Mouse (Mus musculus) embryonic facial prominence, embryonic 13.5 days (tissue): ENCODE results near the gene Sit1. TPM values are rescaled to one million over a fixed set of nuclear protein-coding genes. Genes with fewer than 3 reads are reported as not detected.

ENCODE experiments used
- ATAC-seq: fragments of 200-750 bp; cut with Nextera tagmentation; 2 replicates; pipeline ENCODE4 v1.8.0; 2017; ENCODE audit warnings: low read depth; ENCODE audit not compliant: insufficient number of reproducible peaks, insufficient read depth, low FRiP score, low TSS enrichment
- H3K27ac ChIP-seq: fragments of 300-500 bp; sonication (generic); 2 replicates; pipeline ENCODE4 v1.5.1; 2015; ENCODE audit warnings: moderate library complexity, mild to moderate bottlenecking, inconsistent platforms
- H3K27me3 ChIP-seq: fragments of 300-500 bp; sonication (generic); 2 replicates; pipeline ENCODE4 v1.6.1; 2015; ENCODE audit warnings: mild to moderate bottlenecking, inconsistent platforms
- H3K36me3 ChIP-seq: fragments of 300-500 bp; sonication (generic); 2 replicates; pipeline ENCODE4 v1.6.1; 2015; ENCODE audit warnings: mild to moderate bottlenecking, inconsistent platforms
- H3K4me1 ChIP-seq: fragments of 300-500 bp; sonication (generic); 2 replicates; pipeline ENCODE4 v1.6.1; 2015; ENCODE audit warnings: inconsistent platforms
- H3K4me2 ChIP-seq: fragments of 300-500 bp; sonication (generic); 2 replicates; pipeline ENCODE4 v1.6.1; 2015; ENCODE audit warnings: moderate library complexity, mild to moderate bottlenecking, inconsistent platforms
- H3K4me3 ChIP-seq: fragments of 300-500 bp; sonication (generic); 2 replicates; pipeline ENCODE4 v1.5.1; 2015; ENCODE audit warnings: mild to moderate bottlenecking, inconsistent platforms
- H3K9ac ChIP-seq: fragments of 300-500 bp; sonication (generic); 2 replicates; pipeline ENCODE4 v1.6.1; 2015; ENCODE audit warnings: mild to moderate bottlenecking, inconsistent platforms
- H3K9me3 ChIP-seq: fragments of 300-500 bp; sonication (generic); 2 replicates; pipeline ENCODE4 v1.6.1; 2016; ENCODE audit warnings: inconsistent platforms
- WGBS: fragments of 180-500 bp; shearing (Covaris S2); methylation state at CpG from one replicate; pipeline ENCODE4 v1.1.7; 2015; ENCODE audit warnings: mixed read lengths; 5-methylcytosine and 5-hydroxymethylcytosine counted together
- polyA plus RNA-seq: library from polyadenylated mRNA; unstranded; fragments of >200 nt; fragmentation: Nextera tagmentation; extraction: Ambion mirVana; gene quantifications from 2 replicates; pipeline ENCODE4 v1.2.1, GENCODE M21; 2015

The Sit1 gene
- polyA plus RNA-seq, 1 experiment from 2014 or later: not detected

- Histone ChIP-seq H3K9ac (no peak overlapping the region), H3K27ac (no peak overlapping the region), H3K4me1 (0 out of 2 replicates have a peak, but pooled peaks cover 3% of the 10 kb centered on the region), H3K36me3 (no peaks in the 10 kb centered on the region), H3K27me3 (no peaks in the 10 kb centered on the region), H3K4me2 (no peak overlapping the region), H3K4me3 (no peak overlapping the region), H3K9me3 (no peaks in the 10 kb centered on the region)
- no peak for ATAC-seq
- 67% methylated on average over 7 of the region's 7 CpGs for WGBS
Observed at GRCm38 (mm10) chr4:43481894-43482456, 1.6 kb downstream of the Sit1 start.

GRCm38 (mm10) chr4:43480985-43481384 is 2.5 kb downstream of the Sit1 start:
- Histone ChIP-seq H3K9ac (no peak overlapping the region), H3K36me3 (no peaks in the 10 kb centered on the region), H3K4me1 (0 out of 2 replicates have a peak, but pooled peaks cover 3% of the 10 kb centered on the region), H3K4me3 (no peak overlapping the region), H3K27me3 (no peaks in the 10 kb centered on the region), H3K4me2 (no peak overlapping the region), H3K9me3 (no peaks in the 10 kb centered on the region), H3K27ac (no peak overlapping the region)
- ATAC-seq: no peak
- 85% methylated on average over 5 of the region's 5 CpGs for WGBS

- no peaks in the 10 kb centered on the region for H3K9me3 ChIP-seq
- no peak overlapping the region for H3K27ac ChIP-seq
- no peaks in the 10 kb centered on the region for H3K27me3 ChIP-seq
- no peak for ATAC-seq
- H3K4me3 ChIP-seq: no peak overlapping the region
- H3K9ac ChIP-seq: no peak overlapping the region
- peak overlapping the region; percentile 57 for H3K4me2 ChIP-seq
- H3K36me3 ChIP-seq: no peaks in the 10 kb centered on the region
- H3K4me1 ChIP-seq: 0 out of 2 replicates have a peak, but pooled peaks cover 3% of the 10 kb centered on the region
- WGBS: 44% methylated on average over 24 of the region's 24 CpGs
Observed at GRCm38 (mm10) chr4:43478906-43479832, 4.4 kb downstream of the Sit1 start.

- H3K4me1 ChIP-seq: 0 out of 2 replicates have a peak, but pooled peaks cover 3% of the 10 kb centered on the region
- peak overlapping the region; percentile 35 for H3K4me3 ChIP-seq
- H3K9ac ChIP-seq: 0 out of 2 replicates have a peak overlapping the region, but pooled peaks have one; percentile 46
- no peak for ATAC-seq
- H3K27me3 ChIP-seq: no peaks in the 10 kb centered on the region
- no peaks in the 10 kb centered on the region for H3K9me3 ChIP-seq
- no peaks in the 10 kb centered on the region for H3K36me3 ChIP-seq
- peak overlapping the region; percentile 57 for H3K4me2 ChIP-seq
- 48% methylated on average over 8 of the region's 8 CpGs for WGBS
- H3K27ac ChIP-seq: peak overlapping the region; percentile 39; the same call in 1 of the 2 replicates
Observed at GRCm38 (mm10) chr4:43478534-43478858, 5.0 kb downstream of the Sit1 start.

- 18% methylated on average over 11 of the region's 11 CpGs for WGBS
- peak; percentile 81; the same call in 1 of the 2 replicates for ATAC-seq
- Histone ChIP-seq H3K27ac (peak overlapping the region; percentile 39; the same call in 1 of the 2 replicates), H3K9ac (0 out of 2 replicates have a peak overlapping the region, but pooled peaks have one; percentile 46), H3K4me2 (peak overlapping the region; percentile 57), H3K4me1 (0 out of 2 replicates have a peak, but pooled peaks cover 3% of the 10 kb centered on the region), H3K9me3 (no peaks in the 10 kb centered on the region), H3K36me3 (no peaks in the 10 kb centered on the region), H3K4me3 (peak overlapping the region; percentile 35), H3K27me3 (no peaks in the 10 kb centered on the region)
Observed at GRCm38 (mm10) chr4:43477857-43478533, 5.5 kb downstream of the Sit1 start.

- 0 out of 2 replicates have a peak, but pooled peaks cover 3% of the 10 kb centered on the region for H3K4me1 ChIP-seq
- no peak overlapping the region for H3K4me2 ChIP-seq
- ATAC-seq: no peak
Observed at GRCm38 (mm10) chr4:43476604-43477003, 6.9 kb downstream of the Sit1 start.

GRCm38 (mm10) chr4:43473636-43474035 is 9.9 kb downstream of the Sit1 start:
- no peak for ATAC-seq
- no peak overlapping the region for H3K4me3 ChIP-seq
- no peaks in the 10 kb centered on the region for H3K36me3 ChIP-seq
- no peak overlapping the region for H3K9ac ChIP-seq
- H3K4me2 ChIP-seq: no peak overlapping the region
- no peaks in the 10 kb centered on the region for H3K9me3 ChIP-seq
- H3K27me3 ChIP-seq: no peaks in the 10 kb centered on the region
- no peak overlapping the region for H3K27ac ChIP-seq
- 64% methylated on average over 1 of the region's 1 CpGs for WGBS
- 0 out of 2 replicates have a peak, but pooled peaks cover 3% of the 10 kb centered on the region for H3K4me1 ChIP-seq

More at GRCm38 (mm10) chr4:43476604-43477003, 6.9 kb downstream of the Sit1 start:
- Histone ChIP-seq H3K9ac (no peak overlapping the region), H3K36me3 (no peaks in the 10 kb centered on the region), H3K27me3 (no peaks in the 10 kb centered on the region), H3K9me3 (no peaks in the 10 kb centered on the region), H3K27ac (no peak overlapping the region), H3K4me3 (no peak overlapping the region)
- 89% methylated on average over 6 of the region's 6 CpGs for WGBS

- 90% methylated on average over 10 of the region's 10 CpGs for WGBS
- ATAC-seq: no peak
Observed at GRCm38 (mm10) chr4:43470301-43470700, 13.2 kb downstream of the Sit1 start.

GRCm38 (mm10) chr4:43466872-43467271 is 16.7 kb downstream of the Sit1 start:
- ATAC-seq: no peak
- no peaks in the 10 kb centered on the region for H3K9me3 ChIP-seq
- no peak overlapping the region for H3K9ac ChIP-seq
- H3K4me3 ChIP-seq: no peak overlapping the region
- H3K27me3 ChIP-seq: no peaks in the 10 kb centered on the region
- H3K27ac ChIP-seq: no peak overlapping the region
- H3K4me2 ChIP-seq: no peak overlapping the region
- H3K4me1 ChIP-seq: peaks cover 3% of the 10 kb centered on the region; the same call in 1 of the 2 replicates
- 86% methylated on average over 7 of the region's 7 CpGs for WGBS
- H3K36me3 ChIP-seq: no peaks in the 10 kb centered on the region

More at GRCm38 (mm10) chr4:43470301-43470700, 13.2 kb downstream of the Sit1 start:
- no peaks in the 10 kb centered on the region for H3K27me3 ChIP-seq
- no peak overlapping the region for H3K4me2 ChIP-seq
- no peak overlapping the region for H3K9ac ChIP-seq
- no peaks in the 10 kb centered on the region for H3K9me3 ChIP-seq
- no peak overlapping the region for H3K27ac ChIP-seq
- no peaks in the 10 kb centered on the region for H3K36me3 ChIP-seq
- H3K4me1 ChIP-seq: peaks cover 3% of the 10 kb centered on the region; the same call in 1 of the 2 replicates
- H3K4me3 ChIP-seq: no peak overlapping the region

- no peak overlapping the region for H3K27ac ChIP-seq
- H3K9me3 ChIP-seq: no peaks in the 10 kb centered on the region
- H3K27me3 ChIP-seq: no peaks in the 10 kb centered on the region
- 87% methylated on average over 6 of the region's 6 CpGs for WGBS
- H3K36me3 ChIP-seq: no peaks in the 10 kb centered on the region
- no peak overlapping the region for H3K4me2 ChIP-seq
- H3K9ac ChIP-seq: no peak overlapping the region
- no peak overlapping the region for H3K4me3 ChIP-seq
- no peak for ATAC-seq
- peaks cover 3% of the 10 kb centered on the region; the same call in 1 of the 2 replicates for H3K4me1 ChIP-seq
Observed at GRCm38 (mm10) chr4:43465935-43466334, 17.6 kb downstream of the Sit1 start.

GRCm38 (mm10) chr4:43463102-43463501 is 20.4 kb downstream of the Sit1 start:
- H3K36me3 ChIP-seq: no peaks in the 10 kb centered on the region
- no peak for ATAC-seq
- no peak overlapping the region for H3K4me3 ChIP-seq
- H3K9me3 ChIP-seq: no peaks in the 10 kb centered on the region
- no peak overlapping the region for H3K27ac ChIP-seq
- no peak overlapping the region for H3K4me2 ChIP-seq
- 90% methylated on average over 5 of the region's 5 CpGs for WGBS
- no peak overlapping the region for H3K9ac ChIP-seq
- no peaks in the 10 kb centered on the region; the same call in 1 of the 2 replicates for H3K27me3 ChIP-seq
- peaks cover 3% of the 10 kb centered on the region; the same call in 1 of the 2 replicates for H3K4me1 ChIP-seq
